Mouse (Mus musculus): ENCODE measurements around the gene Guca2a.

Guca2a gene

DNA sequence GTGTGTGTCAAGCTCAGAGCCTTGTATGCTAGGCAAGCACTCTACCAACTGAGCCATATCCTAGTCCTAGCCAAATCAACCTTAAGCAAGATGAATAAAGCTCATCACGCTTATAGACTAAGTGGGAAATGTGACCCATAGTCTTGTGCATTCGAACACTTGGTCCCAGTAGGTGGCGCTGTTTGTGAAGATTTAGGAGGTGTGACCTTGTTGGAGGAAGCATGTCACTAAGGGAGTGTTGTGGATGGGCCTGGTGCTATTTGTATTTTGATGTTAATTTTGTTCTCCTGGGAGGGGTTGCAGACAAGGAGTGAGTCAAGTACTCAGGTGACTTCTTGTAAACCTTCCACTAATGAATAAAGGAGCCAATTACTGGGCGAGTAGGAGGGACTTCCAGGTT lies 5.2 kb downstream of the Guca2a start:
- DNase-seq: no peak

DNA sequence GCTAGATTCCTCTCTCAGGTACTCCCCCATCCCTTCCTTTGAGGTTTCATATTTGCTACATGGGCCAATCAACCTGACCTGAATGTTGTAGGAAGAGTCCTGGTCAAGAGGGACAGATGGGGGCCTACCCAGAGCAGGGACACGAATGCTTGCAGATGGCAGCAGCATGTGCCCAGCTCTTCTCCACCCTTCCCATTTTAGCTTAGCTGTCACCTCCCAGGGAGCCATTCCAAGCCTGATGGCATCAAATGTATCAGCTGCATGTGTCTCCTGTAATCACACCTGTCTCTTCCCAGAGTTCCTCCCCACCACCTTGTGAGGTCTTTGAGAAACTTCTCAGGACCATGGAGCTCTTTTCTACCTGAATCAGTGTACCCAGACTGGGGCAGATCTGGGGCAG lies 19.5 kb downstream of the Guca2a start:
- DNase-seq: no peak

DNA sequence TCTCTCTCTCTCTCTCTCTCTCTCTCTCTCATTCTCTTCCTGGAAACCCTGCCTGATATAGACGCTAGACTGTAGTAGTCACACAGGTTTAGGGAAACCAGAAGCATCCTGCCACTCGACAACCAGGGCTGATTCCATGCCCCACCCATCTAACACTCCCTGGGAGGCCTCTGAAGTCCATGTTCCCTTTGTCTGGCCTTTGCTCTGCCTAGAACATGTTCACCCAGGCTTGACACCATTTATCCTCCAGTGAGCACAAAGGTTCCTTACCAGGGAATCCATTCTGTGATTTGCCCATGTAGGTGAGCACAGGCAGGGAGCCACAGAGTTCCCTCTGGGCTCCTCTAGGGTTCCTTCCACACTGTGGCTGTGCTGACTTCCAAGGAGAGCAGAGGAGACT lies 20.7 kb downstream of the Guca2a start:
- DNase-seq: no peak

DNA sequence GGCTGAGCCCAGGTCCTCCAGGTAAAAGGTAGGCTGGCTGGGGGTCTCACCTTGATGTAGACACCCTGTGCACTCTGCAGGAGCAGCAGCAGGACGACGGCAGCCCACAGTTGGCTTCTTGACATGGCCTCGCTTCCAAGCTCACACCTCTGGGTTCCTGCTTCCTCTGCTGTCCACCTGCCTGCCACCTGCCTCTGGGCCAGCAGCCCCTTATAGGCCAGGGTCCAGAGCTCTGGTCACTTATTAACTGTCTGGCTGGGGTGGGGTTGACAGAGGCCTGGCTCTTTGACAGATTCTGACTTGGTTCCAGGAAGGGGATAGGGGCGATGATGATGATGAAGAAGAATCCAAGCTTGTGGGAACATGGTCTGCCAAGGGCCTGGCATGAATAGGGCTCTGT lies 21.2 kb downstream of the Guca2a start, which contains the start of gene Guca2b:
TSS of gene Guca2b (minus strand) at position 224 of the 400 bp plus-strand sequence.
- no peak for DNase-seq

DNA sequence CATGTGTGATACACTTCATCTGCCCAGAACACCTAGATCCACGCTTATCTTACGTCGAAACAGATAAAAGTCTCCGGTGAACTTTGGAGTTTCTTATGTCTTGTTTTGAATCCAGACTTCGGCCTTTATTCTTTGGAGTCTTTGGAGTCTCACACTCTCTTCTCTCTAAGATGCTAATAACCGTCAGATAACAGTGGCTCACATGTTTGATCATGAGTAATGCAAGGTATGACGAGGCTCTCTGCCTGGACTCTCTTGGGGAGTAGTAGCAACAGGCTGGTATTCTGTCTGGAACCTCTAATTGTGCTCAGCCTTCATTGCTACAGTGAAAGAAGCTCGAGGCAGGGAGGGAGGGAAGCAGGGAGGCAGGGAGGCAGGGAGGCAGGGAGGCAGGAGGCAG lies 22.5 kb downstream of the Guca2a start:
- no peak for DNase-seq

DNA sequence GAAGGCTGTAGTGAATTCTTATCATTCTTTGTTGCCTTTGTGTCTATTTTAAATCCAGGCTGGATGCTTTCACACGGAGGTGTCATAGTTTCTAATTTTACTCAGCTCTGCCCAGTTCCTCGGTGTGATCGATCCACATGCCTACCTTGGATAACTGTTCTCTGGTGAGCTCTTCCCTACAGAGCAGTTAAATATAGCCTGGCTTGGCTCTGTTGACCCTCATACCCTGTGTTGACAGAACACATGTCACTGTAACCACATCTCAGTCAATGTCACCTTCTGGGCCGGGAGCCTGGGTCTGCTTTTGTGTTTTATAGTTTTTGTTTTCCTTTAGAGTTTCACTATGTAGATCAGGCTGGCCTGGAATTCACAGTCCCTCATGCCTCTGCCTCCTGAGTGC lies 24.6 kb downstream of the Guca2a start:
- no peak for DNase-seq

DNA sequence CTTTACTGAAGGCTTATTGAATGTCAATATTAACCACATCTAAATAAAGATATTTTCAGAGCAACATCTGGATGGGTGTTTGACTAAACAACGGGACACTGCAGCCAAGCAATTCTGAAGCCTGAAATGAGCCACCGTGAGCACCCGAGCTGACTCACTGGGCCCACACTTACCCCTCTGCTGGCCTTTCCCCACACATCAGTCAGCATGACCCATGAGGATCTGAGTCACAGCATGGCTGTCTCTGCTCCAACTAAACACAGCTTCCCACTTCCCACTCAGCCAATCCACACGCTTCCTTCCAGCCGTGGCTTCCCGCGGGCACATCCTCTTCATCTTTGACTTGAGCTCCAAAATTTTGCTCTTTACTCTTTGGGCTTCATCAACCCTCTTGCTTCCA lies 25.5 kb downstream of the Guca2a start:
- DNase-seq: no peak

DNA sequence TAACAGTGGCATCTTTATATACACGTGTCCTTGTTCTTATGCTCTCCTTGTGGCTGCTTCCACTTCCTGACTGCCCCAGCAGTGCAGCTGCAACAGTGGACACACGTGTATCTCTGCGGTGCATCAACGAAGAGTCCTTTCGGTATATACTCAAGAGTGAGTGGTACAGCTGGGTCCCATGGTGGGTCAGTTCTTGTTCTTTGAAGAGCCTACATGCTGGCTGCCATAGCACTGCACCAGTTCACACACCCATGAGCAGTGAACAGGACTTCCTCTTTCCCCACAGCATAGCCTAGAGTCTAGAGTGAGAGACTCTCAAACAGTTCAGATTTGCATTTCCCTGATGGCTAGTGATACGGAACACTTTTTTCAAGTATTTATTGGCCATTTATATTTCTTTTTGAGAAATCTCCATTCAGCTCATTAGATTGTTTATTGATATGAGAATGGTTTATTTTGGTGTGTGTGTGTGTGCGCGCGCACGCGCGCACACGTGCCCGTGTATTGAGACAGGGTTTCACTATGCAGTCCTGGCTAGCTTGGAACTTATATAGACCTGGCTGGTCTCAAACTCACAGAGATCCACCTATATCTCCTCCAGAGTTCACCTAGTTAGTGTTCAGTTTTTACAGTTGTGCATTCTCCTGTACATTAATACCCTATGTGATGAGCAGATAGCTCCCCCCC lies 26.0 kb downstream of the Guca2a start:
- DNase-seq: no peak

DNA sequence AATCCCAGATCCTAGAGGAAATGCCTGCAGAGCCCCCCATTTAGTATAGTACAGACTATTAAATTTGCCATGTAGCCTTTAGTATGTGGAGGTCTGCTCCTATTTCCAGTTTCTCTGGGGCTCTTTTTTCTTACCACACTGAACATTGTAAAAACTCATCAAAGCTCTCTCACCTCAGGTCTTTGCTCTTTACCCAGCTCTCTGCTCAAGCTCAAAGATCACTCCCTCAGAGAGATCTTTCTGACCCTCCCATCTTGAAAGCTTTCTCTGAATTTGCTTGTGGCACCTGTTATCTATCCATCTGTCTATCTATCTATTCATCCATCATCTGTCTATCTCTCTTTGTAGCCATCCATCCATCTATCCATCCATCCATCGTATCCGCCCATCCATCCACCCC lies 27.7 kb downstream of the Guca2a start:
- DNase-seq: no peak

DNA sequence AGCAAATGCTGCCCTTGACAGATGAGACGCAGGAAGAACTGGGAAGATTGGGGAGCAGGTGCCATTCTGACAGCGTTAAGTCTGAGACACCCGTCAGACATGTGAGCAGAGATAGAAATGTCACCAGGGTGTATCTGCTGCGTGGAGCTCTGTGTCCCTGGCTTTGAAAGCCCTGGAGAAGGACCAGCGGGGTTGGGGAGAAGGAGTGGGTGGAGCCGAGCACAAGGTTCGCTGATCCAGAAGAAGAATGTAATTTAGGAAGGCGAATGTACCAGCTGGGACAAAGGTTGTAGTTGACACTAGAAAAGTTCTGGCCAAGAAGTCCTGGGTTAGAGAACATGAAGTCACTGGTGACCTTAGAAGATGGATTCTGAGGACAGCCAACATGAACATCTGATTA lies 28.6 kb downstream of the Guca2a start:
- DNase-seq: no peak

DNA sequence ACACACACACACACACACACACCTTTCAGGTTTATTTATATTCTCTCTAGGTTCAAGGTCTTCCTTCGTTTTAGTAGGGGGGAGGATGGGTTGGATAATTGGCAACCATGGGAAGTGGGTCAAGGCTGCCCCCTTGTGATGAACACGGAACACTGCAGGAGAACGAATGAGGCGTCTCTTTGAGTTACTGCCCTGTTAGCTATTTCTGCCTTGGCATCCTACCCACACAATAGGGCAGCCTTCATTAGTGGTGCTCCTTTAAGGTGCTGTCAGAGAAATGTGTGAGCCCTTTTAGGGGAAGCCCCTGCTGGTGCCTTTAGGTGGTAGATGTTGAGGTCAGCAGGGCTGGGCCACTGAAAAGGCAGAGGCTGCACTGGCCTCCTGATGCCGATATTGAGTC lies 29.9 kb downstream of the Guca2a start:
- peak; percentile 72 to 73 for DNase-seq

DNA sequence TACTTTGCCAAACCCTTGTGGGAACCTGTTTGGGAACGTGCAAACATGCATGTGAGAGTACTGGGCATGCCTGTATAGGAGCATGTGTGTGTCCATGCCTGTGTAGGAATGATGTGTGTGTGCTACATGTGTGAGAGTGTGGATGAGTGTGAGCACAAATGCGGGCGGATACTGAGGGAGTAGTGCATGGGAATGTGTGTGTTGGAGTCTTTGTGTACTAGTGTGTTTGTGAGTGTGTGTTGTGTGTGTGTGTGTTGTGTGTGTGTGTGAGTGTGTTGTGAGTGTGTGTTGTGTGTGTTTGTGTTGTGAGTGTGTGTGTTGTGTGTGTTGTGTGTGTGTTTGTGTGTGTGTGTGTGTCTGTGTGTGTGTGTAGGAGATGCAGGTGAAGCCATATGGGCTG lies 30.7 kb downstream of the Guca2a start:
- no peak for DNase-seq

DNA sequence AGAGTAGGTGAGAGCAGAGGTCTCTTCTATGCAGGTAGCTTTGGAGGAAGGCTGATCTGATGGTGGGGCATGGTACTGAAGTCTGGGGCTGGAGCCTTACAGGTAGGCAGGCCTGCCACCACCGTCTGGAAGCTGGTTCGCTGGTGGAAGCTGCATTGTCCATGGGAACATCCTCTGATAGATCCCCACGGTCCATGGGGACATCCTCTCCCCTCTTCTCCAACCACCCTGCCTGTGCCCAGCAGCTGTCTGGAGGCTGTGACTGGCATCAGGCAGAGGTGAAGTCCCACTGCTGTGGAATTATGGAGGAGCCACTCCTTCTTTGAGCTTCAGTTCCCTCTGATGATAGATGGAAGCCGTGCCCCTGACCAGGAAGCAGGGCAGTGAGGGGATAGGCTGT lies 31.1 kb downstream of the Guca2a start:
- DNase-seq: no peak

DNA sequence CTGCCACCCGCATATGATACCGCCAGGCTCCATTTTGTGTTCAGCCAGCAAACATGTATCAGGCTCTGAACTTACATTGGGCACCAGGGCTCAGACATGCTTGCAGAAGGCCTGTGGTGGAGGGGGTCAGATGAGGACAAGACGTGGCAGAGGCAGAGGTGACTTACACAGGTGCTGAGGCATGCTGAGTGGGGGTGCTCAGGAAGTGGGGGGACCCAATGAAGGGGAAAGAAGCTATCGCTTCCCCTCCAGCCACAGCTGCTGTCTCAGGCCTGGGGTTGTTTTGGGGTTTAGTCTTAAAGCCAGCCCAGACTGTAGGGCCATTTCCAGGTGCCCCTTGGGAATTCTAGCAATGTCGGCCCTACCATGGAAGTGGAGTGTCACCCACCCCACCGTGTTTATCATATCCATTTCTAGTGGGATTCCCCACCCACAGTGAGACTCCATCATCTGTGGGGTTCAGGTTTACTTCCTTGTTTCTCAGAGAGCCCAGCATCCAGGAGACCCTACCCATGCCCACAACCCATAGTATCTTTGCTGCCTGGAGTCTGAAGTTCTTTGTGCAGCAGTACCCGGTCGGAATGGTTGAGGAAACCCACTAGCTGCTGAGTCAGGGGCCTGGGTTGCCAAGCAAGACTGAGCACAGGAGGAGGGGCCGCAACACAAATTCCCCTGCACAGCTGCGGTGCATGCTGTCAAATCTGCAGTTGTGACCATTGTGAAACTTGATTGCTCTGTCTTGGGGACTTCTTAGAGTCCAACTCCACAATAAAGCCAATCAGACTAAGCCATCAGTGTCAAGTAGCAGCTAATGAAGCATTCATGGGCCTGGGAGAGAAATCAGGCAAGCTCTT lies 32.1 kb downstream of the Guca2a start:
- no peak for DNase-seq

DNA sequence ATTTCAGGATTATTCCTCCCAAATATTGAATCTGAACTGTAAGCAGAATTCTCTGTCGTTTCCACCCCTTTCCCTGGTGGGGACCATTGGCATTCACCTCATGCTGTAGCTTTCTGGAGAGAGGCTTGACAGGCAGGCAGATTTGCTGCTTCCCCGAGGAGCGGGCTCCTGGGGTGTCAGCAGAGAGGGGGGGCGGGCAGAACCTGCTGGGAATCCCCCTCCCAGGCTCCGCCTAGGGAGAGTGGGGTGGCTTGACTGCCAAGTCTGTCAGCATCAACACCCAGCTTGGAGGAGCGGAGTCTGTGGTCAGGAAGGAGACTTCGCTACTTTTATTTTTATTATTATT lies 32.7 kb downstream of the Guca2a start:
- no peak for DNase-seq

DNA sequence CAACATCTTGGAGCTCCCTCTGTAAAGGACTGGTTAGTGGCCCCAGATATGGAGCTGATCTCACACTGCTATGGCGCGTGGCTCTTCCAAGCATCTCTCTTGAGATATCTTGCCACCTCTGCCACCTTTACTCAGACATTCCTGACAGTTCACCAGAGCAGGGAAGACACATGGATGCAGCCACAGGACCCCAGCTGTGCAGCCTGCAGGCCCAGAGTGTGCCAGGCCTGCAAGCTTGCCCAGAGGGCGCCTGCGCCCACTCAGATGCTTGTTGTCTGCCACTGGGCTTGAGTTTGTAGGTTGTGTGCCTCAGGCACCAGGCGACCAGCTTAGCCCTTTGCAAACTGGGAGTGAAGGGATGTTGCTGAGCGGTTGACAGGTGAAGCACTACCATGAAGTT lies 33.2 kb downstream of the Guca2a start:
- peak in 1 of 2 experiments; percentile 39 for DNase-seq

DNA sequence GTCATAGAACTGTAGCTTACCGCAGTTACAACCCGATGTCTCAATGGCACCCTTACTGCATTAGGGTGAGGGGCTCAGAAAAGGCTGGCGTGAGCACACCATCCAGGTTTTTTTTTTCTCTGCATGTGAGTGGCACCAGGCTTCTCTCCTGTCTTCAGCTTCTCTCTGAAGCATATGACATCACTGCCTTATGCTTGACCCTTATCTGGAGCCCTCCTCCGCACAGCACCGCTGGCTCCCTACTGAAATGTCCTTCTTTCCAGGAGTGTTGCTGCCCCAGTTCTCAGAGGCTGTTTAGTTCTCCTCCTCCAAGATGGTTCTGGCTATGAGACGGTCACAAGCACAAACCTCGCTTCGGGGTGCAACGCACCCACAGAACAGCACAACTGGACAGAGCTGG lies 33.7 kb downstream of the Guca2a start:
- DNase-seq: no peak

DNA sequence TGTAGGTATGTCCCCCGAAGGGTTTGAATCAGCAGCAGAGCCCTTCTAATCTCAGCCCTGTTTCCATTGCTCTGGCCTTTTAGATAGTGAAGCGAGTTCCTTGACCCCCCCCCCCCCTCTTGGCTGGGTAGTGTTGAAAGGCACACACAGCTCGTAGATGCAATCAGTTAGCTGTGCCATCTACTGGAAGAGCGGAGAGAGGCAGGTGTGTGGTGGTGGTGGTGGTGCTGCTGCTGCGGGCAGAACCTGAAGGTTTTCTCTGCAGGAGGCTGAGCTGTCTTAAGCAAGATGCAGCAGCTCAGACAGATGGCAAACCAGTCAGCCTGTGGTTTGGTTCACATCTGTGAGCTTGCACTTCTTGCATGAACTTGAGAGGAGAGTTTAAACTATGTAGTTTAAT lies 35.2 kb downstream of the Guca2a start:
- DNase-seq: peak in 1 of 2 experiments; percentile 37

DNA sequence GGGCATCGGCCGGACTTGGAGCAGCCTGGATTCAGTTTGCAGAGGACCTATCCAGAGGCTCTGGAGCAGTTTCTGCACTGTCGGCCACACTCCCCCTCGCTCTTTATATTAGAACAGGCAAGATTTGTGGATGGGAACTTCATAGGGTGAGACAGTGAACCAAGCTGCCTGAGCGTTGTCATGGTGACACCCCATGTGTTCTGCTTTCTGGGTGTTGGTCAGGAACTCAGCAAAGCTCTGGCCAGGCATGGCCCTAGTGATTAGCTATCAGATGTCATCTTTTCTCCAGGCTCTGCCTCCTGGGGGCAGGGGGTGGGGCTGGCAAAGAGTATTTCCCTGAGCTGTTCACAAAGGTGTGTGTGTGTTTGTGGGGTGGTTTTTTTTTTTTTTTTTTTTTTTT lies 45.1 kb downstream of the Guca2a start:
- peak; percentile 44 for DNase-seq

DNA sequence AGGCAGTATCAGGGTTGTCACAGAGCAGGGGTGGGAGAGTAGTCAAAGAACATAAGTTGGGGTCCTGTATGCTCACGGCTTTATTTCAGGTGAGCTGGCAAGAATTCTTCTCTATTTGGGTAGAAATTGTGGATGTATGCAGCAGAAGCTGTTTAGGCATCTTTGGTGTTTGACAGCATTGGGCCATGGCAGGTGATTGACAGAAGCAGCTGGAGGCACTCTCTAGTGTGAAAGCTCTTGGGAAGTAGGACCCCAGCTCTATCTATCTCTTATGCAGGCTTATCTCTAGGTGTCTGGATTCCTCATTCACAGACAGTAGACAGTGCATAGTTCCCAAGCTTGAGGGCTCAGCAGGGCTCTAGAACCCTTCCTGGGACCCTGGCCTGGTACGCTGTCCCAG lies 48.2 kb downstream of the Guca2a start:
- no peak for DNase-seq

Data from cerebellum, postnatal 14 days (tissue).